Mouse (Mus musculus): Measurements from ENCODE around the gene Atp6v1f. TPM values are rescaled to one million over a fixed set of nuclear protein-coding genes. Genes with fewer than 3 reads are reported as not detected.

Atp6v1f gene
- polyA plus RNA-seq, 2 experiments = 195 to 226 TPM

GRCm38 (mm10) chr6:29482691-29483090, 15.2 kb downstream of the Atp6v1f start:
- Histone ChIP-seq H3K27me3 (ENCODE audit: control insufficient read depth, insufficient read depth, low read length) (no peaks in the 10 kb centered on the region), H3K4me1 (ENCODE audit: control insufficient read depth, insufficient read depth, low read length) (peaks cover 4% of the 10 kb centered on the region; the same call in 1 of the 2 replicates), H3K36me3 (ENCODE audit: control insufficient read depth, insufficient read depth, low read length) (0 out of 2 replicates have a peak, but pooled peaks cover 17% of the 10 kb centered on the region), H3K9me3 (ENCODE audit: control insufficient read depth, low read length) (no peaks in the 10 kb centered on the region), H3K4me2 (replicated peaks; ENCODE audit: low read depth, low read length, severe bottlenecking) (no peak overlapping the region), H3K9ac (ENCODE audit: low read depth, low read length, severe bottlenecking) (no peak overlapping the region), H3K4me3 (replicated peaks; ENCODE audit: low read length) (no peak overlapping the region), H3K27ac (replicated peaks; ENCODE audit: low read depth, low read length) (no peak overlapping the region)
- no peak for DNase-seq (ENCODE audit: low spot score)
- 94% methylated on average over 13 of the region's 13 CpGs for WGBS
- no peak for ATAC-seq (ENCODE audit: low FRiP score, low read depth)
- TF ChIP-seq POLR2A (IDR thresholded peaks at IDR 0.05; ENCODE audit: borderline replicate concordance, extremely low read depth, insufficient read depth, insufficient read length) = no peak

GRCm38 (mm10) chr6:29484716-29485559, 17.4 kb downstream of the Atp6v1f start:
- DNase-seq (ENCODE audit: low spot score) = peak; percentile 76
- no peaks in the 10 kb centered on the region for H3K27me3 ChIP-seq (ENCODE audit: control insufficient read depth, insufficient read depth, low read length)
- no peak overlapping the region for H3K27ac ChIP-seq (replicated peaks; ENCODE audit: low read depth, low read length)
- peak overlapping the region; percentile 52 for H3K4me2 ChIP-seq (replicated peaks; ENCODE audit: low read depth, low read length, severe bottlenecking)
- 0 out of 2 replicates have a peak, but pooled peaks cover 23% of the 10 kb centered on the region for H3K36me3 ChIP-seq (ENCODE audit: control insufficient read depth, insufficient read depth, low read length)
- peaks cover 4% of the 10 kb centered on the region; the same call in 1 of the 2 replicates for H3K4me1 ChIP-seq (ENCODE audit: control insufficient read depth, insufficient read depth, low read length)
- 0 out of 2 replicates have a peak, but pooled peaks have one; percentile 13 for TF ChIP-seq POLR2A (IDR thresholded peaks at IDR 0.05; ENCODE audit: borderline replicate concordance, extremely low read depth, insufficient read depth, insufficient read length)
- peak overlapping the region; percentile 28 for H3K4me3 ChIP-seq (replicated peaks; ENCODE audit: low read length)
- ATAC-seq (ENCODE audit: low FRiP score, low read depth) = peak; percentile 65
- peak overlapping the region; percentile 31; the same call in 1 of the 2 replicates for H3K9ac ChIP-seq (ENCODE audit: low read depth, low read length, severe bottlenecking)
- 16% methylated on average over 26 of the region's 26 CpGs for WGBS
- no peaks in the 10 kb centered on the region for H3K9me3 ChIP-seq (ENCODE audit: control insufficient read depth, low read length)

GRCm38 (mm10) chr6:29485951-29486350, 18.4 kb downstream of the Atp6v1f start:
- H3K27me3 ChIP-seq (ENCODE audit: control insufficient read depth, insufficient read depth, low read length) = no peaks in the 10 kb centered on the region
- no peak overlapping the region for H3K4me3 ChIP-seq (replicated peaks; ENCODE audit: low read length)
- no peak overlapping the region for H3K4me2 ChIP-seq (replicated peaks; ENCODE audit: low read depth, low read length, severe bottlenecking)
- H3K36me3 ChIP-seq (ENCODE audit: control insufficient read depth, insufficient read depth, low read length) = 0 out of 2 replicates have a peak, but pooled peaks cover 26% of the 10 kb centered on the region
- H3K27ac ChIP-seq (replicated peaks; ENCODE audit: low read depth, low read length) = no peak overlapping the region
- ATAC-seq (ENCODE audit: low FRiP score, low read depth) (no peak), DNase-seq (ENCODE audit: low spot score) (no peak)
- H3K9ac ChIP-seq (ENCODE audit: low read depth, low read length, severe bottlenecking) = no peak overlapping the region
- WGBS = 25% methylated on average over 2 of the region's 2 CpGs
- H3K9me3 ChIP-seq (ENCODE audit: control insufficient read depth, low read length) = no peaks in the 10 kb centered on the region
- TF ChIP-seq POLR2A (IDR thresholded peaks at IDR 0.05; ENCODE audit: borderline replicate concordance, extremely low read depth, insufficient read depth, insufficient read length) = no peak
- peaks cover 4% of the 10 kb centered on the region; the same call in 1 of the 2 replicates for H3K4me1 ChIP-seq (ENCODE audit: control insufficient read depth, insufficient read depth, low read length)

GRCm38 (mm10) chr6:29494101-29494500, 26.6 kb downstream of the Atp6v1f start:
- no peaks in the 10 kb centered on the region for H3K27me3 ChIP-seq (ENCODE audit: control insufficient read depth, insufficient read depth, low read length)
- H3K4me2 ChIP-seq (replicated peaks; ENCODE audit: low read depth, low read length, severe bottlenecking) = no peak overlapping the region
- no peak for TF ChIP-seq POLR2A (IDR thresholded peaks at IDR 0.05; ENCODE audit: borderline replicate concordance, extremely low read depth, insufficient read depth, insufficient read length)
- ATAC-seq (ENCODE audit: low FRiP score, low read depth) (no peak), DNase-seq (ENCODE audit: low spot score) (no peak)
- H3K27ac ChIP-seq (replicated peaks; ENCODE audit: low read depth, low read length) = no peak overlapping the region
- WGBS = 80% methylated on average over 4 of the region's 4 CpGs
- no peak overlapping the region for H3K4me3 ChIP-seq (replicated peaks; ENCODE audit: low read length)
- no peak overlapping the region for H3K9ac ChIP-seq (ENCODE audit: low read depth, low read length, severe bottlenecking)
- peaks cover 47% of the 10 kb centered on the region; the same call in 1 of the 2 replicates for H3K36me3 ChIP-seq (ENCODE audit: control insufficient read depth, insufficient read depth, low read length)
- H3K4me1 ChIP-seq (ENCODE audit: control insufficient read depth, insufficient read depth, low read length) = no peaks in the 10 kb centered on the region
- no peaks in the 10 kb centered on the region for H3K9me3 ChIP-seq (ENCODE audit: control insufficient read depth, low read length)

- TF ChIP-seq POLR2A (IDR thresholded peaks at IDR 0.05; ENCODE audit: borderline replicate concordance, extremely low read depth, insufficient read depth, insufficient read length) = no peak
- Histone ChIP-seq H3K36me3 (ENCODE audit: control insufficient read depth, insufficient read depth, low read length) (peaks cover 44% of the 10 kb centered on the region), H3K4me3 (replicated peaks; ENCODE audit: low read length) (no peak overlapping the region), H3K4me1 (ENCODE audit: control insufficient read depth, insufficient read depth, low read length) (no peaks in the 10 kb centered on the region), H3K9ac (ENCODE audit: low read depth, low read length, severe bottlenecking) (no peak overlapping the region), H3K4me2 (replicated peaks; ENCODE audit: low read depth, low read length, severe bottlenecking) (no peak overlapping the region), H3K9me3 (ENCODE audit: control insufficient read depth, low read length) (no peaks in the 10 kb centered on the region), H3K27me3 (ENCODE audit: control insufficient read depth, insufficient read depth, low read length) (no peaks in the 10 kb centered on the region), H3K27ac (replicated peaks; ENCODE audit: low read depth, low read length) (no peak overlapping the region)
- ATAC-seq (ENCODE audit: low FRiP score, low read depth) (no peak), DNase-seq (ENCODE audit: low spot score) (no peak)
- WGBS = 33% methylated on average over 23 of the region's 25 CpGs
Observed at GRCm38 (mm10) chr6:29496270-29496669, 28.8 kb downstream of the Atp6v1f start.

Measured in limb, embryonic 14.5 days (tissue).